Mouse (Mus musculus) spleen, adult 2 months (tissue): ENCODE results near the gene Sstr3.

Source experiments
- CTCF ChIP-seq: fragments of 200-500 bp; IDR thresholded peaks from 2 replicates; pipeline ENCODE4 v1.5.1; 2011; ENCODE audit warnings: mild to moderate bottlenecking, inconsistent platforms; ENCODE audit not compliant: insufficient read depth, insufficient read length, insufficient replicate concordance; ENCODE audit errors: extremely low read depth
- POLR2A ChIP-seq: fragments of 200-500 bp; IDR thresholded peaks from 2 replicates; pipeline ENCODE4 v1.6.1; 2011; ENCODE audit warnings: low read depth, low read length, inconsistent platforms

DNA sequence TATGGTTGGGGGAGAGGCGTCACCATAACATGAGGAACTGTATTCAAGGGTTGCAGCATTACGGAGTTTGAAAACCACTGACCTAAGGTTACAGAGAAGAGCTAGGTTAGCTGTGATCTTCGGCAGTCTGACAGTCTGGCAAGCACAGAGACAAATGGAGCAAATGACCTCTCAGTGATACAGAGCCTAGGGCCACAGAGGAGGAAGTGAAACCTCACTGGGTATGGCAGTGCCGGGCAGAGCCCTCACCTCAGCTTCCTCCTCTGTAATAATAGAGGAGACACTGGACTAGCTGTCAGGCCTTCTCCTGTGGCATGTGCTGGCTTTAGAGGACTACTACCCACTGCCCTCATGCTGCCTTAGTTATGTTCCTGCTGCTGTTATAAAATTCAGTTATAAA lies 44.4 kb upstream of the Sstr3 start:
- TF ChIP-seq POLR2A = no peak
- TF ChIP-seq CTCF = no peak
